Mouse (Mus musculus): Measurements from ENCODE around the gene Msrb1. TPM values are rescaled to one million over a fixed set of nuclear protein-coding genes. Genes with fewer than 3 reads are reported as not detected.
A peak's percentile ranks its signal among the peaks of the same experiment; 100 is the strongest.
"Not testable (repeated sequence)": the region's sequence is repeated elsewhere in the genome, so short reads cannot be mapped to it uniquely, and the experiment has no call there.

Gene Msrb1
- polyA plus RNA-seq, 1 experiment from 2014 or later = 29.9 TPM

DNA sequence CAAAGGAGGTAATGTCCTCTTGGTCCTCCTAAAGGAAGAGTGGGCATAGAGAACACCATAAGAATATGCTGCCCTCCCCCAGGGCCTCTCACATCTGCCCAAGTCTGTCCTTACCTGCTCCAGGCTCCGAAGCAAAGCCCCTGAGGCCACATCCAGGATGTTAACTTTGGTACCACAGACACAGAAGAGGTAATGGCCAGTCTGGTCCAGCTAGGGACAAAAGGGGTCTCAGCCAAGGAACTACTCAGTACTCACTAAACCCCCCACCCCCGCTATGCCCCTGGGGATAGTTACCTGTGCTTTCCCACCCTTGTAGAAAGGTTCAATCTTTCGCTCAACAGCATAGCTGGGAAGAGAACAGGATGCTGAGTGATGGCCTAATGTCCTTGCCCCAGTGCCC, 30.6 kb upstream of the Msrb1 start:
- Histone ChIP-seq H3K27ac (no peak overlapping the region), H3K9me3 (replicated peaks) (no peaks in the 10 kb centered on the region), H3K4me1 (peaks cover 21% of the 10 kb centered on the region), H3K27me3 (no peaks in the 10 kb centered on the region), H3K9ac (no peak overlapping the region), H3K36me3 (peaks cover 48% of the 10 kb centered on the region), H3K4me2 (no peak overlapping the region), H3K4me3 (replicated peaks) (peak overlapping the region; percentile 92; the same call in 1 of the 2 replicates)
- WGBS = 91% methylated on average over 3 of the region's 3 CpGs
- ATAC-seq (replicated peaks; ENCODE audit: low FRiP score) = no peak

- peak within 1 kb of the TSS; percentile 93 for H3K27ac ChIP-seq
- H3K36me3 ChIP-seq = peaks cover 35% of the 10 kb centered on the region
- H3K4me3 ChIP-seq (replicated peaks) = peak within 1 kb of the TSS; percentile 92
- 4% methylated on average over 32 of the region's 32 CpGs for WGBS
- no peaks in the 10 kb centered on the region for H3K9me3 ChIP-seq (replicated peaks)
- H3K4me2 ChIP-seq = peak within 1 kb of the TSS; percentile 81
- peaks cover 21% of the 10 kb centered on the region for H3K4me1 ChIP-seq
- peak; percentile 76 for ATAC-seq (replicated peaks; ENCODE audit: low FRiP score)
- H3K27me3 ChIP-seq = no peaks in the 10 kb centered on the region
- H3K9ac ChIP-seq = peak within 1 kb of the TSS; percentile 78
Measured at GRCm38 (mm10) chr17:24706982-24707800, 29.3 kb upstream of the Msrb1 start, which contains the start of gene Tbl3. Gene Tbl3, minus strand, starts transcription at chr17:24707660.

DNA sequence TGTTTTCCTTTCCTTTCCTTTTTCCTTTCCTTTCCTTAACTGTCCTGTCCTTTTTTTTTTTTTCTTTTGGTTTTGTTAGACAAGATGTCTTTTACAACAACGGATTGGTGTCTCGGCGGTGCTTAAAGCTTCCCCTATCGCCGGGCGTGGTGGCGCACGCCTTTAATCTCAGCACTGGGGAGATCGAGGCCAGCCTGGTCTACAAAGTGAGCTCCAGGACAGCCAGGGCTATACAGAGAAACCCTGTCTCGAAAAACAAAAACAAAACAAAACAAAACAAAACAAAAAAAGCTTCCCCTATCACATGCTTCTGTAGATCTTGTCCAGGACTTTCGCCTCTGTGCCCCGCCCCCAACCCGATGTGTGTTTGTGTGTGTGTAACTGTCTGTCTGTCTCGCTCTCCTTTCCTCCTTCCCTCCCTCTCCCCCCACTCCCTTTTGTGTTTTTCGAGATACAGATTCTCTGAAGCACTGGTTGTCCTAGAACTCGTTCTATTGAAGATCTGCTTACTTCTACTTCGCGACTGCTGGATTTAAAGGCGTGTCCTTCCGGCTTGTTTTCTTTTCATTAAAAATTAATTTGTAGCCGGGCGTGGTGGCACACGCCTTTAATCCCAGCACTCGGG, 28.5 kb upstream of the Msrb1 start:
- H3K4me2 ChIP-seq = peak overlapping the region; percentile 81
- H3K4me1 ChIP-seq = peaks cover 21% of the 10 kb centered on the region
- peak overlapping the region; percentile 92 for H3K4me3 ChIP-seq (replicated peaks)
- H3K9ac ChIP-seq = peak overlapping the region; percentile 78
- H3K9me3 ChIP-seq (replicated peaks) = no peaks in the 10 kb centered on the region
- H3K27me3 ChIP-seq = no peaks in the 10 kb centered on the region
- ATAC-seq (replicated peaks; ENCODE audit: low FRiP score) = peak; percentile 40; the same call in 1 of the 2 replicates
- peak overlapping the region; percentile 93 for H3K27ac ChIP-seq
- 4% methylated on average over 24 of the region's 24 CpGs for WGBS
- H3K36me3 ChIP-seq = peaks cover 27% of the 10 kb centered on the region

- Histone ChIP-seq H3K9me3 (replicated peaks) (no peaks in the 10 kb centered on the region), H3K36me3 (peaks cover 21% of the 10 kb centered on the region), H3K4me2 (peak overlapping the region; percentile 81; the same call in 1 of the 2 replicates), H3K27me3 (no peaks in the 10 kb centered on the region), H3K27ac (no peak overlapping the region), H3K9ac (no peak overlapping the region), H3K4me1 (peaks cover 21% of the 10 kb centered on the region), H3K4me3 (replicated peaks) (peak overlapping the region; percentile 92; the same call in 1 of the 2 replicates)
- ATAC-seq (replicated peaks; ENCODE audit: low FRiP score) = no peak
- WGBS = 41% methylated on average over 2 of the region's 2 CpGs
Measured at GRCm38 (mm10) chr17:24708646-24709045, 27.8 kb upstream of the Msrb1 start.

GRCm38 (mm10) chr17:24715556-24715955, 20.9 kb upstream of the Msrb1 start:
- ATAC-seq (replicated peaks; ENCODE audit: low FRiP score) = no peak
- peaks cover 28% of the 10 kb centered on the region for H3K36me3 ChIP-seq
- 42% methylated on average over 6 of the region's 6 CpGs for WGBS
- no peak overlapping the region; the same call in 1 of the 2 replicates for H3K9ac ChIP-seq
- no peaks in the 10 kb centered on the region for H3K9me3 ChIP-seq (replicated peaks)
- no peaks in the 10 kb centered on the region for H3K27me3 ChIP-seq
- peak overlapping the region; percentile 75 for H3K27ac ChIP-seq
- H3K4me2 ChIP-seq = no peak overlapping the region
- H3K4me1 ChIP-seq = peaks cover 21% of the 10 kb centered on the region
- H3K4me3 ChIP-seq (replicated peaks) = no peak overlapping the region

GRCm38 (mm10) chr17:24716166-24716682, 20.2 kb upstream of the Msrb1 start:
- Histone ChIP-seq H3K27me3 (no peaks in the 10 kb centered on the region), H3K27ac (peak overlapping the region; percentile 75), H3K4me3 (replicated peaks) (no peak overlapping the region), H3K36me3 (peaks cover 29% of the 10 kb centered on the region), H3K9me3 (replicated peaks) (no peaks in the 10 kb centered on the region), H3K9ac (0 out of 2 replicates have a peak overlapping the region, but pooled peaks have one; percentile 21), H3K4me1 (peaks cover 23% of the 10 kb centered on the region), H3K4me2 (no peak overlapping the region)
- ATAC-seq (replicated peaks; ENCODE audit: low FRiP score) = no peak
- 88% methylated on average over 15 of the region's 15 CpGs for WGBS

GRCm38 (mm10) chr17:24717943-24718342, 18.5 kb upstream of the Msrb1 start, which contains the start of the genes Rnf151 and Rps2:
Gene Rnf151, minus strand, starts transcription at chr17:24718063.
Gene Rps2, plus strand, starts transcription at chr17:24718116.
- Histone ChIP-seq H3K9ac (peak within 1 kb of the TSS; percentile 96; the same call in 1 of the 2 replicates), H3K4me1 (peaks cover 40% of the 10 kb centered on the region), H3K27ac (peak within 1 kb of the TSS; percentile 94; the same call in 1 of the 2 replicates), H3K27me3 (no peaks in the 10 kb centered on the region), H3K36me3 (peaks cover 44% of the 10 kb centered on the region), H3K4me2 (peak within 1 kb of the TSS; percentile 70), H3K9me3 (replicated peaks) (no peaks in the 10 kb centered on the region), H3K4me3 (replicated peaks) (peak within 1 kb of the TSS; percentile 98)
- 78% methylated on average over 4 of the region's 4 CpGs for WGBS
- ATAC-seq (replicated peaks; ENCODE audit: low FRiP score) = no peak

- H3K36me3 ChIP-seq = peaks cover 44% of the 10 kb centered on the region
- WGBS = 60% methylated on average over 5 of the region's 5 CpGs
- not testable (repeated sequence) for H3K9me3 ChIP-seq (replicated peaks); H3K27me3 ChIP-seq; ATAC-seq (replicated peaks; ENCODE audit: low FRiP score)
- H3K4me1 ChIP-seq = peaks cover 47% of the 10 kb centered on the region
- H3K4me3 ChIP-seq (replicated peaks) = peak overlapping the region; percentile 98
- H3K9ac ChIP-seq = peak overlapping the region; percentile 96
- H3K27ac ChIP-seq = peak overlapping the region; percentile 94; the same call in 1 of the 2 replicates
- peak overlapping the region; percentile 70 for H3K4me2 ChIP-seq
Measured at GRCm38 (mm10) chr17:24718938-24719337, 17.5 kb upstream of the Msrb1 start.

- Histone ChIP-seq H3K27me3 (no peaks in the 10 kb centered on the region), H3K4me2 (peak overlapping the region; percentile 70), H3K36me3 (peaks cover 44% of the 10 kb centered on the region), H3K4me3 (replicated peaks) (peak overlapping the region; percentile 98), H3K27ac (peak overlapping the region; percentile 94), H3K4me1 (peaks cover 47% of the 10 kb centered on the region), H3K9ac (peak overlapping the region; percentile 96), H3K9me3 (replicated peaks) (no peaks in the 10 kb centered on the region)
- peak; percentile 96 for ATAC-seq (replicated peaks; ENCODE audit: low FRiP score)
- WGBS = under 1% methylated on average over 61 of the region's 61 CpGs
Measured at GRCm38 (mm10) chr17:24719494-24720222, 16.8 kb upstream of the Msrb1 start.

GRCm38 (mm10) chr17:24720616-24721015, 15.8 kb upstream of the Msrb1 start:
- H3K36me3 ChIP-seq = peaks cover 44% of the 10 kb centered on the region
- ATAC-seq (replicated peaks; ENCODE audit: low FRiP score); H3K9me3 ChIP-seq (replicated peaks); H3K27me3 ChIP-seq: not testable (repeated sequence)
- H3K4me3 ChIP-seq (replicated peaks) = peak overlapping the region; percentile 98
- H3K9ac ChIP-seq = peak overlapping the region; percentile 72
- H3K4me2 ChIP-seq = peak overlapping the region; percentile 70
- H3K27ac ChIP-seq = peak overlapping the region; percentile 86
- WGBS = under 1% methylated on average over 11 of the region's 11 CpGs
- peaks cover 41% of the 10 kb centered on the region for H3K4me1 ChIP-seq

GRCm38 (mm10) chr17:24721383-24721955, 15.0 kb upstream of the Msrb1 start:
- Histone ChIP-seq H3K27ac (peak overlapping the region; percentile 30; the same call in 1 of the 2 replicates), H3K4me2 (peak overlapping the region; percentile 70), H3K4me3 (replicated peaks) (peak overlapping the region; percentile 98), H3K4me1 (peaks cover 34% of the 10 kb centered on the region), H3K9ac (peak overlapping the region; percentile 72), H3K36me3 (peaks cover 39% of the 10 kb centered on the region)
- H3K9me3 ChIP-seq (replicated peaks); ATAC-seq (replicated peaks; ENCODE audit: low FRiP score); H3K27me3 ChIP-seq: not testable (repeated sequence)
- WGBS = 53% methylated on average over 7 of the region's 7 CpGs

Measured in kidney, embryonic 15.5 days (tissue).